Mouse (Mus musculus) left cerebral cortex, adult 11 months (tissue): ENCODE measurements around the gene Nop16.
A peak's percentile ranks its signal among the peaks of the same experiment; 100 is the strongest.

Experiments
- DNase-seq: peaks from one replicate; pipeline ENCODE4 v3.0.0; 2022; ENCODE audit warnings: low spot score

The Nop16 gene

DNA sequence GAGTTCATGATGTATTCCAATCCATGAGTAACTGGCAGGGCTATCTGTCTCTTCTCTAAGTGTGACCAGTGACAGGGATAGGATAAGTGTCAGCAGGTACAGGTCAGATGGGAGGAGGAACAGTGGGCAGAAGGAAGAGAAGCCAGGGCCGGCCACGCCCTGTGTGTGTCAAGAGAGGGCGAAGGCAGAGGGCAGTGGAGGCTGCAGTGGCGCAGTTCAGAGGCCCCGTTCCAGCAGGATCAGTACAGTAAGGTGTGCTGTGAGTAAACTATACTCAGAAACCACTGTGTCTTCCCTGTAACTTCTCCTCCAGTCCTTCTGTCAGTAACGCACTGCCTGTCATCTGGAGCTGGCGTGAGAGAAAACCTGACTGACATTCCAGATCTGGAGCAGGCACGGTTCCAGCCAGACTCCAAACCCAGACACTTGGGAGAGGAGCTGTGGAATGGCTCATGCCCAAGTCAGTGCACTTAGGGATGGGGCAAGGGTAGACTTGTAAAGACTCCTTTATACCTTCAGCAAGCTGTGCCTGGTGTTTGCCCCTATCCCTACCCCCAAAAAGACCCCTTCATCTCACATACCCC is 6.3 kb upstream of the Nop16 start:
- DNase-seq = no peak

DNA sequence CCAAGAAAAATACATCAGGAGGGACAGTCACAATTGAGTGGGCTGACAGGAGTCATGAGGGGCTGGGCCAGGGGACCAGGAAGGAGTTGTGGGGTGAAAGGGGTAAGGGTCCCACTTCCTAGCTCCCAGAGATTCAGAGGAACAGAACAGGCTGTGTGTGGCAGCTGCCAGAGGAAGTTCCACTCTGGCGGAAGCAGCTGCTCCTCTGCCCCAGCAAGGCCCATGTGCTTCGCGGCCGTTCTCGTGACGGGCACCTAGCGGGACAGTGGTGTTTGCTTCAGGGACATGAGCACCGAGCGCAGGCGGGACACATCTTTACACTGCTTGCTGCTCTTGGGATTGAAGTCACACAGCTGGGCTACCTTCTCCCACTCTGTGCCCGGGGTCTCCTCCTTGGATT is 3.7 kb upstream of the Nop16 start:
- DNase-seq = no peak

DNA sequence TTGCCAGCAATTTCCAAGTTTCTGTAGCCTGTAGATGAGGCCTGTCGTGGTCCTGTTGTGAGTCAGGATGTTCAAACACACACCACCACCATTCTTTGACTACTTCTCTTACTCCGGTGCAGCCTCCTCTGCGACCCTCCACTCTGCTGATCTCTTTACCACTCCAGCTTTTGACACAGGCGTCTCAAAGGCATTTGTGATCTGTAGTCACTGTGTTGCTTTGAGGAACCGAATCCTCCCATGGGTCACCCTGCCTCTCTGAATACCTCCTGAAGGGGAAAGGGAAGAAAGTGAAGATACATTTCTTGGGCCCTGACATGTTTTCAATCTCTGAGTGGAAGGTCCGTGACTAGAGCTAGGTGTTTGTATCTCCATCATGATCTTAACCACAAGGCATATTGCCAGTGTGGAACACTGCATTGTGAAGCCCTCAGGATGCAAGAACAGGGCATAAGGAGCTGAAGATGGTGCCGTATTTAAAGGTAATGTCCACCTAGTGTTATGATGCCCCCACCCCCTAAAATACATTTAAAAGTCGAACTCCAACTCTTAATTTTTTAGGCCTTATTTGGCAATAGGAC is 2.0 kb upstream of the Nop16 start:
- no peak for DNase-seq

DNA sequence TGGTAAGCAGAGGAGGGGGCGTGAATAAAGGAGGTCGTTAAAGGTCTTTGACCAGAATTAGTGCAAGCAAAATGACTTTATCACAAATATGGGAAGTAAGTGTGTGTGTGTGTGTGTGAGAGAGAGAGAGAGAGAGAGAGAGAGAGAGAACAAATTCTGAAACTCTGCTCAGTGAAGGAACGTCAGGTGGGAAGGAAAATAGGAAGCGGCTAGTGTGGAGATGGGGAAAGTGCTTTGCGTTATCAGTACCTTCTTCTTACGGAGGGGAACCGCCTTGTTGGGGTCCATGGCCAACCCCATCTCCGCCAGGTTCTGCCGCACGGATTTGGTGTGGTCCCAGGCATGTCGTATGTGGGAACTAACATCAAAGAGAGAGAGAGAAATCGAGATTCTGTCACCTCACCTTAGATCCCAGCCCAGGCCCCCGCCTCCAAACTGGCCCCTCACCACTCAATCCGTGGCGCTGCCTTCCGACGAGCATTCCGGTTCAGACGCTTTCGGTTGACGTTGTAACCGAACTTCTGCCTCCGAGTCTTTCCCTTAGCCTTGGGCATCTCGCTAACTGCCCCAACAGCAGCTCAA is 385 bp downstream of the Nop16 start:
- DNase-seq = no peak

DNA sequence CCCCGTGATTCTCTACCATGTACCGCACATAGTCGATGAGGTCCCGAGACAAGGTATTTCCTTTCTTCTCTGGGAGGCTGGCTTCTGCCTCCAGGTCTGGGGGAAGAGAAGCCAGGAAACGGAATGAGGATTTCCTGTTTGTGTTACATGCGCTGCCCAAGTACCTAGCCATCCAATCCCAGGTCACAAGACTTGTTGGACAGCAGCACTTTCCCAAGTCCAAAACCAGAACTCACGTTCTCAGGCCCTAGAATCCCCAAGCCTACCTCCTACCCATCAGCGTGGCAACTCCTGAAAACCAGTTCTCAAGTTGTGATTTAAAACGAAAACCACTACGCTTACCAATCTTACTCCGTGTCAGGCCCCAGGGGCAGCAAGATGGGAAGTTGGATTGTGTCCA is 4.1 kb downstream of the Nop16 start:
- no peak for DNase-seq

DNA sequence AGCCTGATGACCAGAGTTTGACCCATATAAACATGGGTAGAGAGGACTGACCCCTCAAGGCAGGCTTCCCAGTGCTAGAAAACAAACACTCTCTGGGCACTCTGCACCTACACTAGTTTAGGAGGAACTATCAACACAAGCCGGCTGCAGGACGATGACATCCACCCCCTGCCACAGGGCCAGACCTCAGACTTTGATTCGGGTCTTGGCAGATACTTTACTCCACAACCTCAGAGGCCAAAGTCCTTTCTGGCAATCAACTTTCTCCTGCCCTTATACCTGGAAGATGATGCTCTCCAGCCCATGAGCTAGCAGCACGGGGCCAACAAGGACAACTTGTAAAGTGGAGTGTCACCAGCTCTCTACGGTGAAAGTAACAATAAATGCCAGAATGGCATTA is 7.0 kb downstream of the Nop16 start:
- DNase-seq = no peak

DNA sequence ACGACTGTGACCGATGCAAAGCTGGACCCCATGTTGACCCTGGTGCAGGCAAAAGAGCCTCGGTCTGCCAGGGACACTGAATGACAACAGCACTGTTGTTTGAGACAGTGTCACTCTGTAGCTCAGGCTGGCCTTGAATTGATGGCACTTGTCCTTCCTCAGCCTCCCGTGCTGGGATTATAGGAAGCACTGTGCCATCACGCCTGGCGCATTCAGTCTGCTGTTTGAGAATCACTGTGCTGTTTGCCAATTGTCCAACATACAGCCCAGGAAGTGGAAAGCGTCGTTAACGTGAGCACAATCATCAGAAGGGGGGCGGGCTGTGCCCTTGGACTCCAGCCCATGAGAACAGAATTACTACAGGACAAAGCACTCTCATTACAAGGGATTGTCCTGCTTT is 7.8 kb downstream of the Nop16 start:
- no peak for DNase-seq

DNA sequence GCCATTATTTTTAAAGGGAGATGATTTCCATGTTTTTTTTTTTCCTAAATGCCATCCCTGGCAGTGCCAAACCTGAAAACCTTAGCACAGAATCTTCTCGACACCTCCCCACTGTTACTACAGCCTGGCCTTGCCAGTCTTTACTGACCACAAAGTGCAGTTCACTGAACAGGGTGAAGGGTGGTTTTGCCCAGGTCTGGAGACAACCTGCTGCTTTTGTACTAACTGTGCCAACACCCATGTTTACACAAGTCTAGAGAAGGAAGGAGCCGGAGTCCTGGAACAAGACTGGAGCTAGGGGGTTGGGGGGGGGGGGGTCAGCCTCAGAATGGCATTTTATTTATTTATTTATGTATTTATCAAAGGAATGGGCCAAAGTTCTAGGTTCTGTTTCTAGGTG is 8.5 kb downstream of the Nop16 start:
- DNase-seq = no peak

DNA sequence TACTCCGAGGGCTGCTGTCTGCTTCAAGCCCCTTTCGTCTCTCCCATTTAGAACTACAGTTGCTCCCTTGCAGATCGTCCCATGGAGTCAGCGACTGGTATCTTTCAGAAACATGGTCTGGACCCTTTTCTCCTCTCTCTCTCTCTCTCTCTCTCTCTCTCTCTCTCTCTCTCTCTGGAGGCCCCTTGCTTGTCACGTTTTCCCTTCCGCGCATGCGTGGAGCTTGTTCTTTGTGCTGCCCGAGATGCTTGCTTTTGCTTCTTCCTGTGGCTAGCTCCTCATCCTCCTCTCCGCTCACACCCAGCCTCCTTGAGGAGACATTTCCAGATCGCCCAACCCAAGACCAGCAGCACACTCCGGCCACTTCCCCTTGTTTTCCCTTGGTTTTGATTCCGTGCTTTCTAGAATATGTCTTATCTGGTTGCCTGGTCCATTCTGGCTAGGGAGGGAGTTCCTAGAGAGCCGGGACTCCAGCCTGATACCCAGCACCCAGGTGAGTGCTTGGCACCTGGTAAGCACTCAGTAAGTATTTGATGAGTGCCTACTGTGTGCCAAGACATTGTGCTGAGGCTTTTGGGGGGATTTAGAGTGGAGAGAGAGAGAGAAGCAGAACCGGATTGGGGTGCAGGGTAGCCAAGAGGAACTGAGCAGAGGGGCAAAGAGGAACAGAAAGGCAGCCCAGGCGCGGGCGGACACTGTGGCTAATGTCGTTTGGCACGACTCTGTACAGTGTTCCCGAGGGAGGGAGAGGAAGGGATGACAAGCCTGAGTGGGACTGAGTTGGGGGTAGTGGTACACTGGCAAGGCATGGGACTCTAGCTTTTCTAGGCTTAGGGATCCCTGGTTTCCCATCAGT is 12.0 kb downstream of the Nop16 start:
- DNase-seq = no peak

DNA sequence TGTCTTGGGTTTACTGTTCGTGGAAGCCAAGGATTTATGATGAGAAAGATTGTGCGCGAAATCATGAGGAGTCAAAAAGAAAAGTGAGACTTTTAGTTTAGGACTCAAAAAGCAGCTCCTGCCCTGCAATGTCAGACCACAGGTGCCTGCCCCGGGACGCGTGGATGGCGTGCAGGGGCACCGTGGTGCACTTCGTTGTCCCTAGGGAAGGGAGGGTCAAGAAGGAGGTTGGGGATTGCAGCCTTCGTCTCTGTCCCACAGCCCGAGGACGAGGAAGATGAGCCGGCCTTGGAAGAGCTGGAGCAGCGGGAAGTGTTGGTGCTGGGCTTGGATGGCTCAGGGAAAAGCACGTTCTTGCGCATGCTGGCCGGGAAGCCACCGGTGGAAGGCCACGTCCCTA is 14.4 kb downstream of the Nop16 start:
- no peak for DNase-seq

DNA sequence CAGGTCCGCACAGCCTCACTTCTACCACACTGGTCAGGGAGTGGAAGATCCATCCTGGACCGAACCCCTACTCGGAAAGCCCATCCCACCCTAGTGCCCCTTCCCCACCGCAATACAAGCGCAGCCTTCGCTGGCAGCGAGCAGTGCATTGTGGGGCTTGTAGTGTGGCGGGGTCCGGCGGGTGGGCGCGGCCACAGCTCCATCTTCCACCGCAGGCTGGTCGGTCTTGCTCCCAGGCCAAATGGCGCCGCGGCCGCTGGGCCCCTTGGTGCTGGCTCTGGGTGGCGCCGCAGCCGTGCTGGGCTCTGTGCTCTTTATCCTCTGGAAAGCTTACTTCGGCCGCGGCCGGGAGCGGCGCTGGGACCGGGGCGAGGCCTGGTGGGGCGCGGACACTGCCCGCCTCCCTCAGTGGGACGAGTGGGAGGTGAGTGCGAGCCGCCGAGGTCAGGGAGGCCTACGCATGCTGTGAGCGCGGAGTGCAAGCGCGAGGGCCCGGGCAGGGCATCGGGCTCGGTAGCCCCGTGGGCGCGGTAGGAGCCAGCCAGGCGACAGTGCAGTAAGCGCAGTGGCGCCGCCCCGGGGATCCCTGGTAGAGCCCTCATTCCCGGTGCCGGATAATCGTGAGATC is 14.9 kb downstream of the Nop16 start, which contains the start of gene Arl10:
Gene Arl10, plus strand, starts transcription at position 162 of the 628 bp plus-strand sequence.
- no peak for DNase-seq

DNA sequence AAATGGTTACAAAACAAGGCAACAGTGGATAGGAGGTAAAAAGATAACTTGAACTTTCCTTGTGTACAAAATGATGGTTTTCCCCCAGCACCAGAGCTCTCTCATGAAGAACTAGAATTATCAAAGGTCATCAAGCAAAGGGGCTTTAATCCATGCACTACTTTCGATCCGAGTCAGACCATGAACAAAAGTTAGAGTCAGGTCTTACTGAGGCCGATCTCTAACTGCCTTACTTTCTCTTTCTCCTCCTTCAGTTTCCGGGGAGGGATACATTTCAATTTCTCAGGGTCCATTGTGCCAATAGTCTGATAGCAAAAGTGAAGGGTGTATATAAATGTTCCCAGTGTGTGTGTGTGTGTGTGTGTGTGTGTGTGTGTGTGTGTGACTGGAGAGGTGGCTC is 17.3 kb downstream of the Nop16 start:
- DNase-seq = no peak

DNA sequence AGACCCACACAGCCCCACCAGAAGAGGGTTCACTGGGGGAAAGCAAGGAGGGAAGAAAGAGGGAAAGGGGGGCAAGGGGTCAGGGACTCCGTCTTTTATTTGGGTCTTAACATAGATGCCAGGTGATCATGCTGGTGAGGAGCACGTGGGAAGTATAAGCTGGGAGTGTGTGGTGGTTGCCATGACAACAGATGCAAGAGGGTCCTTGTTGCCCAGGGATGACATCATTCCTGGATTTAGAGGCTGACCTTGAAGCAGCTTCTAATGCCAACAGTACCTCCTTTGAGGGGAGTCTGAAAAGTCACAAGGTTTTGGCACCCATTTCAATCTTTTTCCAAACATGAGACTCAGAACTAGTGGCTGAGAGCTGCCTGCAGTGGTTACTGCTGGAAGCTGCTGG is 18.3 kb downstream of the Nop16 start:
- no peak for DNase-seq

DNA sequence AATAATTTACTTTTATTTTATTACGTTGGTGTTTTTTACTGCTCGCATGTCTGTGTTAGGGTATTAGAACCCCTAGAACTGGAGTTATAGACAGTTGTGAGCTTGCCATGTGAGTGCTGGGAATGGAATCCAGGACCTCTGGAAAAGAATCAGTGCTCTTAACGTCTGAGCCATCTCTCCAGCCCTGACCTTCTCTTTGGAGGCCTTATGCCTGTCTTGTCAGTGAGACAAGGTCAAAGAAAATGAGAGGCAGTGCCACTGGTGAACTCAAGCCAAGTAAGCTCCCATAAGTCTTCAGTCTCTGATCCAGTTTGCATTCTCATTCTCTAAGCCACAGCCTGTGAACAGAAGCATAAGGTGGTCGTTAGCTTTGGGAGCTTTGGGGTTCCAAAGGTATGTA is 19.2 kb downstream of the Nop16 start:
- DNase-seq = no peak

DNA sequence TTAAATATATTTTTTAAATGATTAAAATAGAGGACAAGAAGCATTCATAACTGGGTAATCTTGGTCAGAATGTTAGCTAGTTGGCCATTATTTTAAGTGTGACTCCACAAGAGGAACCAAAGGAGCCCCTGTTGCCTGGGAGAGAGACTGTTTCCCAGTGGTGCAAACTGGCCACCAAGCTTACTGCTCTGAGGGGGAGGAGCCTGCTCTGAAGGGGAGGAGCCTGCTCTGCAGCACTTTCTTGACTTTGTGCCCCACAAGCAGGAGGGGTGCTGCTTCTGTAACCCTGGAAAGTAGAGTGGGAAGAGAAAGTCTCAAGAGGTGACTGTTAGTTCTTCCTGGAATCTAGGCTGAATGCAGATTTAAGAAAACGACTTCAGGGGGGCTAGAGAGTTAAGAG is 20.6 kb downstream of the Nop16 start:
- DNase-seq = no peak

DNA sequence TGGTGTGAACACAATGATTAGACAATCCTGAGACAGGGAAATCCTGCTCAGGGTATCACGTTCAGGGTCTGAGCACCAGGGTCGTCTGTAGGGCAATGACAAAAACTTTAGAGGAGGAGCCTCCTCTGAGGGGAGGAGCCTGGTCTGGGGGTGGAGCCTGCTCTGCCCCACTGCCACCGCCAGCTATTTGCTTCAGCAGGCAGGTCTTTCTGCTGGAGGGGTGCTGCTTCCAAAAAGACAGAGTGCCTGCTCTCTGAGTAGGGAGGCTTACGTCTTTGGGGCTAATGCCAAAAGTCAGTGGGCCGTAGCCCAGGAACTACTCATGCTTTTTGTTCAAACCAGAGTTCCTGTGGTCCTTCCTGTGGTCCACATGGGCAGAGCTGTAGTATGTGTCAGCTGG is 21.5 kb downstream of the Nop16 start:
- no peak for DNase-seq

DNA sequence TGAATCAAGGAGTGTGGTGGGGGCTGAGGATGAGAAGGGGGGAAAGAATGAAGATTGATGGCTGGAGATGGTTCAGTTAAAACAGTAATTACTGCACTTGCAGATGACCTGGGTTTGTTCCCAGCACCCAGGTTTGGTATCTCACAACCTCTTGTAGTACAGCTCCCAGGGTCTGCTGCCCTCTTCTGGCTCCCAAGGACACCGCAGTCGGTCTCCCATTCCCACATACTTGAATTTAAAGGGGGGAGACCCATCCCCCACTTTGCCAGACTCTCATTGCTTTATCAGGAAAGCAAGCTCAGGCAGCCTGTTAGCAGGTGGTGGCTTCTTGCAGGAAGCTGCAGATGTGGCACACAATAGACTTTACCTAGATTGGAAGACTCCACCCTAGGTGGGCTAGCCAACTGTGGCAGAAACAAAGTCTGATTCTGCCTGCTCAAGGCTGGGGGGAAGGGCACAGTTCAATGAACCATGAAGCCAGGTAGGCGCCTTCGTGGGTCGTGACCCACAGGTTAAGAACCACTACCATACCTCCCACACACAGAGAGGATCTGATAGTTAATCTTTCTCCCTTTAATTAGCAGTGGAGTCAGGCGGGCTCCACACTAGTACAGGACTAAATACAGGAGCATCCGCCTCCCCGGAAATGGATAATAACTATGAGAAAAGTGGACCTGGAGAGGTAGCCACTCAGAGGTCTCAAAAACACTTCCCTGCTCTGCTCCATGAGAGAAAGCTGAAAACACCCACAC is 24.1 kb downstream of the Nop16 start:
- DNase-seq = peak; percentile 44

DNA sequence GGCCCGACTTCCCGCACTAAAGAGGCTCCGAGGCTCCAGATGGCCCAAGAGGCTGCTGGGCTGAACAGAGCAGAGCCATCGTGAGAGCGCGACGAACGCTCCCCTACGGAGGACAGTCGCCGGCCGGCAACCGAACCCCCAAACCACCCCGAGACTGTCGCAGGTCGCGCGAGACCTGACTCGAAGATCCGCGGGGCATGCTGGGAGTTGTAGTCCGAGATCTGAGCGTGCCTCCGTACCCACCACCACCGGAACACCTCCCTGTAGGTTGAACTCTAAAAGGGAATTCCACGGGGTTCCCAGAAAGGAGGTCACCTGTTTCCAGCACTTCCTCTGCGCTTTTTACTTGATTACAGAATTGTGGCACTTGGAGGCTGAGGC is 24.7 kb downstream of the Nop16 start, which contains the start of gene 4833439L19Rik:
Gene 4833439L19Rik, minus strand, starts transcription at position 235 of the 381 bp plus-strand sequence.
- DNase-seq = peak; percentile 90

DNA sequence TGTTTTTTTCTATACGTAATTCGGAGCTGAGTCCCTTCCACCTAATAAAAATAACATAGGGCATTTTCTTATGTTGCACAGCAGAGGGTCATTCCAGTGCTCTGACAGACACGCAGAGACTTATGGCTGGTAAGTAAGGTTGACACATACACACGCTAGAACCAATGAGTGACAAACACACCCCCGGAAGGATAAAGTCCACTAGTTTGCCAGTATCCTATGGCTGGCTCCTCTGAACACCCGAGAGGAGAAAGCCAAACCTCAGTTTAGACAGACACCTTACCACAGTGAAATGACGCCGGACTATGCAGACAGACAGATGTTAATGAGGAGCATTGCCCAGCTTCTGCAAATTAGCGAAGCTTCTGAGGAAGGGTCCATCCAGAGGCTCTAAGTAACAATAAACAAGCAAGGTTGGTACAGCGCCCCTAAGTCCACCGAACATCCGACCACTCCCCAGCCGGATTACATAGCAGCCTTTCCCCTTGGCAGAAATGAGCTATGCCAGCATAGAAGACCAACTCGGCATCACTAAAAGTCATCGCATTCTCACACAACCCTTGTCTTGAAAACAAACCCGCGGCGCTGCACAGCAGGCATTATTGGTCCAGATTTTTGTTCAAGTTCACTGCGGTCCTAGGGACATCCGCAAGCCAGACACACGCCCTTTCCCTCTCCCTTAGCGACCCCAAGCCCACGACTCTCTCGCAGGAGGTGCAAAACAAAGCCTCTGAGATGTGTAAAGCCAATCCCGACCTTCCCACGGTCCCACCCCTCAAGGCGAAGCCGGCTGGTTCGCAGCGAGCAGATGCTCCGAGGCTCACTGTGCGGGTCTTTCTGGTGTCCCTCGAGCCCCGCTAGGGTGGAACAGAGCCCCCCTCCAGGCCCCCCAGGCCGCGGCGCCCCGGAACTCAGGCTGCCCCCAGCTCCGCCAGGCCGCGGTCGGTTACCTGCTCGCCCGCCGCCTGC is 25.4 kb downstream of the Nop16 start:
- no peak for DNase-seq

DNA sequence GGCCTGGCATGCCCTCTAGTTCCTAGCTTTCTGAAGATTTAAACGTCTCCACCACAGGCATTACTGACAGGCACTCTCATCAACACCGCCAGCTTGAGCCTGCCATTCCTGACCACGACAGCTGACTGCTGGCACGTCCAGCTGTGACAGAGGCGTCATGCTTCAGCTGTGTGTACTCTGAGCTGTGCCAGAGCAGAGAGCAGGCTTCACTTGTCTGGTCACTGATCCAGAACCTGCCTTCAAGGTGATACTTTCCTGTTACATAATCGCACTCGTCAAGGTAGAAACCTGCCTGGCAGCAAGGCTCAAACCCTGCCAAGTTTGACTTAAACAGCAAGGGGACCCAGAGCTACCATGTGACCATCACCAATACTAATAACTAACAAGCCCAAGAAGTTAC is 27.3 kb downstream of the Nop16 start:
- DNase-seq = no peak

DNA sequence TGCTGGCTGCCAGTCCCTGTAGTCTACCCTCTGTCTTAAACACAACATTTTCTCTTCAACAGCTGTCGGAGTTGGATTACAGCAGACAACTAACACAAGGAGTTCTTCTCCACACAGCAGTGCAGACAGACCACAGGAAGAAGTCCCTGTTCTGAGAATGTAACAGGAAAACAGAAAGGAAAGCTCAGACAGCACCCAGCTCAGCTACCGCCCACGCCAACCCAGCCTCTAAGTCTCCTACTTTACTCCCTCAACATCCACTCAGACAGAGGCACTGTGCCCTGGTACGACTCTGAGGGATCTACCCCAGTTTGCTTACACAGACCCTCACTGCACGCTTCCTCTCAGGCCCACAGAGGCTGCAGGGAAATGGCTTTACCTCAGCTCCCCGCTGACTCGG is 29.3 kb downstream of the Nop16 start:
- DNase-seq = no peak
